Mouse (Mus musculus): ENCODE data around the gene Setd3. TPM values are rescaled to one million over a fixed set of nuclear protein-coding genes. Genes with fewer than 3 reads are reported as not detected.
"Not testable (repeated sequence)": the region's sequence is repeated elsewhere in the genome, so short reads cannot be mapped to it uniquely, and the experiment has no call there.

Gene Setd3
- polyA plus RNA-seq, 1 experiment from 2014 or later, result 35.6 TPM

- WGBS (ENCODE audit: insufficient replicate concordance), result 78% methylated on average over 9 of the region's 9 CpGs
- H3K27me3 ChIP-seq (ENCODE audit: insufficient read depth, low read length), result no peaks in the 10 kb centered on the region
- no peak for ATAC-seq
- no peak overlapping the region for H3K4me3 ChIP-seq (ENCODE audit: low read depth, low read length)
- no peaks in the 10 kb centered on the region for H3K4me1 ChIP-seq (ENCODE audit: insufficient read depth)
- no peak overlapping the region for H3K4me2 ChIP-seq (ENCODE audit: low read depth, low read length)
- peaks cover 13% of the 10 kb centered on the region for H3K36me3 ChIP-seq (replicated peaks; ENCODE audit: insufficient read depth, low read length)
- TF ChIP-seq EP300 (IDR thresholded peaks at IDR 0.05; ENCODE audit: low read depth), result no peak
- no peak overlapping the region for H3K27ac ChIP-seq (ENCODE audit: low read depth)
- no peak overlapping the region for H3K9ac ChIP-seq (replicated peaks)
- no peak for DNase-seq
- H3K9me3 ChIP-seq (ENCODE audit: low read length), result no peaks in the 10 kb centered on the region
Observed at GRCm38 (mm10) chr12:108119930-108120329, 59.2 kb downstream of the Setd3 start.

DNA sequence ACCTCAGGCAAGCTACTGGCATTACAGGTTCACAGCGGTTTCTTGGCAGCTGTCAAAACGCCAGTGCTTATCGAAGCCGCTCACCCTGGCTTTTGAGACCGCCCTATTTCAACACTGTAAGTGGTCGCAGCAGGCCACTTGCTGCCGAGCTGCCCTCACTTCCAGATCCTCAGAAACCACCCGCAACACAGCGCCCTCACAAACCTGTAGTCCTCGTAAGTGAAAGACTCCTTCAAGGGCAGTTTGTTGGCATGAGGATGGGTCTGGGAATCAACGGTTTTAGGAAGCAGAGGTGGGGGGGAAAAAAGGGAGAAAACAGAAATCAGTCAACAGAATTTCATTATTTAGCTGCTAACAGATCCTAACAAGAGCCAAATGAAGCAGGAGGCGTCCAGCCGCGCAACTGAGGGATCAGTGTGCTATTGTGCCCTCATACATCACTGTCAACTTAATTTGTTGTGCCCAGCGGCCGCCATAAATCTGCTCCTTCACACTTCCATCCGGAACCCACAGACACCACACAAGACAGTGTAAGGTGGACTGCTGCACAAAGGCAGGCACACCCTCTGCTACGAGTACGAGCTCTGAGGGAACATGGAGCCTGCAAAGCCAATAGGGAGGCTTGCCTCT is 60.1 kb downstream of the Setd3 start:
- no peaks in the 10 kb centered on the region for H3K9me3 ChIP-seq (ENCODE audit: low read length)
- H3K4me2 ChIP-seq (ENCODE audit: low read depth, low read length), result no peak overlapping the region
- no peaks in the 10 kb centered on the region for H3K4me1 ChIP-seq (ENCODE audit: insufficient read depth)
- peaks cover 21% of the 10 kb centered on the region for H3K36me3 ChIP-seq (replicated peaks; ENCODE audit: insufficient read depth, low read length)
- no peaks in the 10 kb centered on the region for H3K27me3 ChIP-seq (ENCODE audit: insufficient read depth, low read length)
- TF ChIP-seq CTCF (IDR thresholded peaks at IDR 0.05; ENCODE audit: low read depth), result no peak
- TF ChIP-seq EP300 (IDR thresholded peaks at IDR 0.05; ENCODE audit: low read depth), result no peak
- DNase-seq, result no peak
- WGBS (ENCODE audit: insufficient replicate concordance), result 77% methylated on average over 19 of the region's 19 CpGs
- no peak overlapping the region for H3K4me3 ChIP-seq (ENCODE audit: low read depth, low read length)
- H3K9ac ChIP-seq (replicated peaks), result no peak overlapping the region
- ATAC-seq, result no peak
- no peak overlapping the region for H3K27ac ChIP-seq (ENCODE audit: low read depth)

GRCm38 (mm10) chr12:108118503-108118901 is 60.6 kb downstream of the Setd3 start:
- peaks cover 23% of the 10 kb centered on the region for H3K36me3 ChIP-seq (replicated peaks; ENCODE audit: insufficient read depth, low read length)
- no peak for DNase-seq

DNA sequence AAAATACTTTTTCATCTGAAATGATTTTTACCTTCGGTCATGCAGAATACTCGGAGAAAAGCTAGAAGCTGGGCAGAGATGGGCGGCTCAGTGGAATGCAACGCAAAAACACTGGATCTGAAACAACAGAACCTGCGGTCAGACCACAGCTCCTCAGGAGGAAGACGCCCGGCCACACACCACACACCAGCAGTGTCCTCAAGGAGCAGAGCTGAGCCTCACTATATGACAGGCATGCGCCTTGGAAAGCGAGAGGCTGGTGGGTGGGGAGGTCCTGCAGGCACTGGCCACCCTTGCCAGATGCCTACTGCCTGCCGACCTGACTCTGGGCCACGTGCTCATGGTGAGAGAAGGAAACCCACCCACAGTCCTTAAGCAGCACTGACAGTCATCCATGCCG is 67.9 kb downstream of the Setd3 start:
- Histone ChIP-seq H3K27me3 (ENCODE audit: insufficient read depth, low read length) (no peaks in the 10 kb centered on the region), H3K4me1 (ENCODE audit: insufficient read depth) (no peaks in the 10 kb centered on the region), H3K27ac (ENCODE audit: low read depth) (no peak overlapping the region), H3K9ac (replicated peaks) (no peak overlapping the region), H3K4me2 (ENCODE audit: low read depth, low read length) (no peak overlapping the region), H3K9me3 (ENCODE audit: low read length) (no peaks in the 10 kb centered on the region), H3K36me3 (replicated peaks; ENCODE audit: insufficient read depth, low read length) (peaks cover 45% of the 10 kb centered on the region), H3K4me3 (ENCODE audit: low read depth, low read length) (no peak overlapping the region)
- 86% methylated on average over 12 of the region's 12 CpGs for WGBS (ENCODE audit: insufficient replicate concordance)
- ATAC-seq (no peak), DNase-seq (no peak)
- TF ChIP-seq CTCF (IDR thresholded peaks at IDR 0.05; ENCODE audit: low read depth), result no peak
- TF ChIP-seq EP300 (IDR thresholded peaks at IDR 0.05; ENCODE audit: low read depth), result no peak

More at GRCm38 (mm10) chr12:108118503-108118901, 60.6 kb downstream of the Setd3 start:
- Histone ChIP-seq H3K4me2 (ENCODE audit: low read depth, low read length) (no peak overlapping the region), H3K27me3 (ENCODE audit: insufficient read depth, low read length) (no peaks in the 10 kb centered on the region), H3K9ac (replicated peaks) (no peak overlapping the region), H3K9me3 (ENCODE audit: low read length) (no peaks in the 10 kb centered on the region), H3K4me3 (ENCODE audit: low read depth, low read length) (no peak overlapping the region), H3K4me1 (ENCODE audit: insufficient read depth) (no peaks in the 10 kb centered on the region), H3K27ac (ENCODE audit: low read depth) (no peak overlapping the region)
- 79% methylated on average over 10 of the region's 10 CpGs for WGBS (ENCODE audit: insufficient replicate concordance)
- ATAC-seq, result no peak
- TF ChIP-seq EP300 (IDR thresholded peaks at IDR 0.05; ENCODE audit: low read depth), result no peak
- TF ChIP-seq CTCF (IDR thresholded peaks at IDR 0.05; ENCODE audit: low read depth), result no peak

GRCm38 (mm10) chr12:108110674-108111073 is 68.4 kb downstream of the Setd3 start:
- Histone ChIP-seq H3K4me3 (ENCODE audit: low read depth, low read length) (no peak overlapping the region), H3K4me1 (ENCODE audit: insufficient read depth) (no peaks in the 10 kb centered on the region), H3K9me3 (ENCODE audit: low read length) (no peaks in the 10 kb centered on the region), H3K27me3 (ENCODE audit: insufficient read depth, low read length) (no peaks in the 10 kb centered on the region), H3K27ac (ENCODE audit: low read depth) (no peak overlapping the region), H3K9ac (replicated peaks) (no peak overlapping the region), H3K36me3 (replicated peaks; ENCODE audit: insufficient read depth, low read length) (peaks cover 50% of the 10 kb centered on the region), H3K4me2 (ENCODE audit: low read depth, low read length) (no peak overlapping the region)
- ATAC-seq, result no peak
- 89% methylated on average over 3 of the region's 3 CpGs for WGBS (ENCODE audit: insufficient replicate concordance)
- DNase-seq, result no peak
- TF ChIP-seq EP300 (IDR thresholded peaks at IDR 0.05; ENCODE audit: low read depth), result no peak
- no peak for TF ChIP-seq CTCF (IDR thresholded peaks at IDR 0.05; ENCODE audit: low read depth)

- no peaks in the 10 kb centered on the region for H3K27me3 ChIP-seq (ENCODE audit: insufficient read depth, low read length)
- DNase-seq (no peak), ATAC-seq (no peak)
- H3K36me3 ChIP-seq (replicated peaks; ENCODE audit: insufficient read depth, low read length), result peaks cover 49% of the 10 kb centered on the region
- no peak overlapping the region for H3K4me3 ChIP-seq (ENCODE audit: low read depth, low read length)
- 69% methylated on average over 4 of the region's 4 CpGs for WGBS (ENCODE audit: insufficient replicate concordance)
- H3K9me3 ChIP-seq (ENCODE audit: low read length), result no peaks in the 10 kb centered on the region
- H3K9ac ChIP-seq (replicated peaks), result no peak overlapping the region
- TF ChIP-seq CTCF (IDR thresholded peaks at IDR 0.05; ENCODE audit: low read depth), result no peak
- TF ChIP-seq EP300 (IDR thresholded peaks at IDR 0.05; ENCODE audit: low read depth), result no peak
- no peak overlapping the region for H3K4me2 ChIP-seq (ENCODE audit: low read depth, low read length)
- no peak overlapping the region for H3K27ac ChIP-seq (ENCODE audit: low read depth)
- no peaks in the 10 kb centered on the region for H3K4me1 ChIP-seq (ENCODE audit: insufficient read depth)
Observed at GRCm38 (mm10) chr12:108109732-108110131, 69.4 kb downstream of the Setd3 start.

DNA sequence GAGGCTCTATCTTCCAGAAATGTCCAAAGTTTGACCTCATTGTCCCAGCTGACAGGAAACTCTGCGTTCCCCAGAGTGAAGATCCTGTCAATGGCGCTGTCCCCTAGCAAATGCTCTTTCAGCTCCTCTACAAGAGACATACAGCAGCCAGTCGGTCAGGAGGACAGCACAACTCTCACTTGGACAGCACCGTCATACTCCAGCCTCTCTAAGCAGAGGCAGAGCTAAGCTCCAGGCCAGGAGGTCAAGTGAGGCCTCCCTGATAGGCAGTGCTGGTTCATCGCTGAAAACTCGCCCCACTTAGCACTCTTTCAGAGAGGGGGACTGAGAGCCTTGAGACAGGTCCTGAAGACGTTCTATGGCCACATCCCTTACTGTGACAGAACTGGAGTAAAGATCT is 70.5 kb downstream of the Setd3 start:
- not testable (repeated sequence) for ATAC-seq; DNase-seq; H3K27me3 ChIP-seq (ENCODE audit: insufficient read depth, low read length); H3K4me2 ChIP-seq (ENCODE audit: low read depth, low read length); H3K9ac ChIP-seq (replicated peaks); H3K9me3 ChIP-seq (ENCODE audit: low read length); H3K4me1 ChIP-seq (ENCODE audit: insufficient read depth); H3K4me3 ChIP-seq (ENCODE audit: low read depth, low read length); H3K27ac ChIP-seq (ENCODE audit: low read depth)
- peaks cover 40% of the 10 kb centered on the region for H3K36me3 ChIP-seq (replicated peaks; ENCODE audit: insufficient read depth, low read length)
- 87% methylated on average over 7 of the region's 7 CpGs for WGBS (ENCODE audit: insufficient replicate concordance)

Measured in liver, postnatal 0 days (tissue).